Mouse (Mus musculus) heart, embryonic 12.5 days (tissue): ENCODE results near the gene Pgpep1l. TPM values are rescaled to one million over a fixed set of nuclear protein-coding genes. Genes with fewer than 3 reads are reported as not detected.
A peak's percentile ranks its signal among the peaks of the same experiment; 100 is the strongest.

Source experiments
- ATAC-seq: fragments of 200-750 bp; cut with Nextera tagmentation; 2 replicates; pipeline ENCODE4 v1.8.0; 2017; ENCODE audit warnings: moderate TSS enrichment, moderate library complexity; ENCODE audit not compliant: insufficient number of reproducible peaks, low FRiP score
- H3K27ac ChIP-seq: fragments of 300-500 bp; sonication (generic); 2 replicates; pipeline ENCODE4 v1.5.1; 2016; ENCODE audit warnings: mild to moderate bottlenecking, moderate library complexity; ENCODE audit not compliant: poor library complexity, severe bottlenecking
- H3K27me3 ChIP-seq: fragments of 300-500 bp; sonication (generic); replicated peaks from 2 replicates; pipeline ENCODE4 v1.6.1; 2016; ENCODE audit warnings: mild to moderate bottlenecking, moderate library complexity
- H3K36me3 ChIP-seq: fragments of 300-500 bp; sonication (generic); 2 replicates; pipeline ENCODE4 v1.6.1; 2016; ENCODE audit warnings: mild to moderate bottlenecking, moderate library complexity
- H3K4me1 ChIP-seq: fragments of 300-500 bp; sonication (generic); replicated peaks from 2 replicates; pipeline ENCODE4 v1.6.1; 2016; ENCODE audit warnings: mild to moderate bottlenecking
- H3K4me2 ChIP-seq: fragments of 300-500 bp; sonication (generic); 2 replicates; pipeline ENCODE4 v1.6.1; 2016; ENCODE audit warnings: mild to moderate bottlenecking, moderate library complexity
- H3K4me3 ChIP-seq: fragments of 300-500 bp; sonication (generic); 2 replicates; pipeline ENCODE4 v1.5.1; 2016; ENCODE audit warnings: mild to moderate bottlenecking
- H3K9ac ChIP-seq: fragments of 300-500 bp; sonication (generic); 2 replicates; pipeline ENCODE4 v1.6.1; 2016; ENCODE audit warnings: mild to moderate bottlenecking, moderate library complexity
- H3K9me3 ChIP-seq: fragments of 300-500 bp; sonication (generic); replicated peaks from 2 replicates; pipeline ENCODE4 v1.6.1; 2016; ENCODE audit warnings: mild to moderate bottlenecking, moderate library complexity
- WGBS: fragments of 180-500 bp; shearing (Covaris S2); methylation state at CpG from one replicate; pipeline ENCODE4 v1.1.7; 2016; 5-methylcytosine and 5-hydroxymethylcytosine counted together
- polyA plus RNA-seq: library from polyadenylated mRNA; unstranded; fragments of >200 nt; fragmentation: Nextera tagmentation; extraction: Ambion mirVana; gene quantifications from 2 replicates; pipeline ENCODE4 v1.2.1, GENCODE M21; 2016

Pgpep1l gene
- polyA plus RNA-seq, 1 experiment from 2014 or later = not detected

DNA sequence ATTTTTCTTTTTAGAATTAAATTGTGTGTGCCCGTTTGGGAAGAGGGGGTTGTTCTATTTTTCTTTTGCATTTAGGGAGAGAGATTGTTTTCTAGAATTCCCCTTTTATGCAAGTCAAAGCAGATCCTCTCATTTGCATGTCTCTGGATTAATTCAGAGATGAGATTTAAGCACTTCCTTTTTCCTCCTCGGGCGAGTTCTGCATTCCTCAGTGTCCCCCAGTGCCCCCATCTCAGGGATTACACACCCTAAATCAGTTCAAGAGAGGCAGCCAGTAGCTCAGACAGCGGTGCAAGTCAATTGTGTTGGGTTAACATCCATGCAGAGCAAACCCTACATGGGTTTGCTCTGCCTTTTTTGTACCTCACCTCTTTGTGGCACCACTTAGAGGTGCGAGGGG, 50.2 kb downstream of the Pgpep1l start:
- Histone ChIP-seq H3K4me1 (peaks cover 5% of the 10 kb centered on the region; the same call in 1 of the 2 replicates), H3K27ac (no peak overlapping the region), H3K9ac (no peak overlapping the region), H3K36me3 (peaks cover 84% of the 10 kb centered on the region), H3K4me2 (no peak overlapping the region), H3K27me3 (no peaks in the 10 kb centered on the region), H3K4me3 (no peak overlapping the region), H3K9me3 (no peaks in the 10 kb centered on the region)
- ATAC-seq = no peak
- WGBS = 82% methylated on average over 5 of the region's 5 CpGs

DNA sequence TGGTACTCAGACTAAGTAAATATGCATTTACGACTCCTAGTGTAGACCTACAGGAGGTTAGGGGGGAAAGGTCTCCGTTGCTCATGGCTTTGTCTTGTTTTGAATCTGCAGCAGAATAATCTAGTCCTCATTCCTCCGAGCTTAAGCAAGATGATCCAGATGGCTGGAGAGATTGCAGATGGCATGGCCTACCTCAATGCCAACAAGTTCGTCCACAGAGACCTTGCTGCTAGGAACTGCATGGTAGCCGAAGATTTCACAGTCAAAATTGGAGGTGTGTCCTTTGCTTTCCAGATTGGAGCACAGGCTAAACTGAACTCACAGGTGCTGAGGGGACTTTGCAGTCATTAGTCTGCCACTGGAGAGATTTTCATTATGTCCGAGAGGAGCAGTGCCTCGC, 52.1 kb downstream of the Pgpep1l start:
- no peak overlapping the region for H3K27ac ChIP-seq
- H3K4me2 ChIP-seq = no peak overlapping the region
- no peak for ATAC-seq
- no peaks in the 10 kb centered on the region for H3K9me3 ChIP-seq
- H3K9ac ChIP-seq = no peak overlapping the region
- peaks cover 84% of the 10 kb centered on the region for H3K36me3 ChIP-seq
- WGBS = 88% methylated on average over 7 of the region's 7 CpGs
- H3K4me1 ChIP-seq = peaks cover 5% of the 10 kb centered on the region; the same call in 1 of the 2 replicates
- H3K27me3 ChIP-seq = no peaks in the 10 kb centered on the region
- H3K4me3 ChIP-seq = no peak overlapping the region

- no peak overlapping the region for H3K4me2 ChIP-seq
- no peak overlapping the region for H3K27ac ChIP-seq
- 42% methylated on average over 4 of the region's 4 CpGs for WGBS
- H3K4me1 ChIP-seq = peaks cover 5% of the 10 kb centered on the region; the same call in 1 of the 2 replicates
- peaks cover 84% of the 10 kb centered on the region for H3K36me3 ChIP-seq
- no peak overlapping the region for H3K9ac ChIP-seq
- H3K9me3 ChIP-seq = no peaks in the 10 kb centered on the region
- H3K4me3 ChIP-seq = no peak overlapping the region
- no peak for ATAC-seq
- no peaks in the 10 kb centered on the region for H3K27me3 ChIP-seq
These were observed 53.6 kb downstream of the Pgpep1l start for GRCm38 (mm10) chr7:68210417-68210816.

DNA sequence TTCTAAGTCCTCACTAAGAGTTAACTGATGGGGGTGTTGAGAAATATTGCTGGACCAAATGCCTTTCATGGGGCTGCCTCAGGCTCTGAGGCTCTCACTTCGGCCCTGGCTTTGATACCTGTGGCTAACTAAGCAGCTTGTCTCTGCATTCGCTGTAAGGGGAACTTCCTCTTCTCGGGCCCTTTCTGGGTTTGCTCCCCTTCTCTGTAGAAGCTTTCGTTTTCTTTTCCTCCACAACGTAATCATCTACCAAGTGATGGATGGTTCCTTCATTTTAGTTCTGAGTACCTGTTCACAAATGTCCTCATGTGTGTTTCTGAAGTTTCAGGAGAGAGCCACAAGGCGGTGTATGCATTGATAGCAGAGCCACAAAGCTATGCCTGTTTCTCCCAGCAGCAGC, 55.0 kb downstream of the Pgpep1l start:
- Histone ChIP-seq H3K36me3 (peaks cover 80% of the 10 kb centered on the region), H3K9ac (no peak overlapping the region), H3K9me3 (no peaks in the 10 kb centered on the region), H3K4me1 (peaks cover 5% of the 10 kb centered on the region; the same call in 1 of the 2 replicates), H3K27me3 (no peaks in the 10 kb centered on the region), H3K4me3 (no peak overlapping the region), H3K27ac (no peak overlapping the region), H3K4me2 (no peak overlapping the region)
- 90% methylated on average over 6 of the region's 6 CpGs for WGBS
- ATAC-seq = no peak

DNA sequence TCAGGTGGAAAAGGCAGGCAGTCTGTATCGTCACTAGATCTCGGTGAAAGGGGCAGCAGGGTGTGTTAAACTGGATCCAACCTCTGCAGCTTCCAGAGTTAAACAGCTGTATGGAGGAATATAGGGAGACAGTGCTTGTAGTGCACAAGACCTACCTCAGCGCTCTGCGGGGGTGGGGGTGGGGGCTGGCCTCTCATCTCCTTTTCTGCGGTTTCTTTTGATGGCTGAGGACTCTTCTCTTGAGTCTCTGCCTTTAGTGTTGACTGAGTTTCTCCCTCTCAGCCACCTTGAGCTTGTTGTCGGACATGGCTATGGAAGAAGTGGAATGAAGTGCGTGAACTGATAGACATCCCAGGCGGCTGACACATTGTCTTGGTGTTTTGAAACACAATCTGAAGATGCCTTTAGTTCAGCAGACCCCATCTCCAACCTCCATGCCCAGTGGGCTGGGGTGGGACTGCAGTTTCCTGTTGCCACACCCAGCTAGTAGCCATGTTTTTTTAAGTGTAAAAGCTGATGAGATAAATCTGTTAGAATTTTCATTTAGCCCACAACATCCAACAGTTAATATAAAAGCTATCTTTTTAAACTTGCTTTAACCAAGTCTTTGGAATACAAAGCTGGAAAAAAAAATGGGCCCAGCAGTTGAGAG, 58.1 kb downstream of the Pgpep1l start:
- WGBS = 90% methylated on average over 8 of the region's 8 CpGs
- no peaks in the 10 kb centered on the region for H3K9me3 ChIP-seq
- no peak overlapping the region for H3K27ac ChIP-seq
- H3K4me3 ChIP-seq = no peak overlapping the region
- no peak overlapping the region for H3K4me2 ChIP-seq
- ATAC-seq = no peak
- peaks cover 14% of the 10 kb centered on the region for H3K4me1 ChIP-seq
- peaks cover 73% of the 10 kb centered on the region for H3K36me3 ChIP-seq
- no peaks in the 10 kb centered on the region for H3K27me3 ChIP-seq
- no peak overlapping the region for H3K9ac ChIP-seq

DNA sequence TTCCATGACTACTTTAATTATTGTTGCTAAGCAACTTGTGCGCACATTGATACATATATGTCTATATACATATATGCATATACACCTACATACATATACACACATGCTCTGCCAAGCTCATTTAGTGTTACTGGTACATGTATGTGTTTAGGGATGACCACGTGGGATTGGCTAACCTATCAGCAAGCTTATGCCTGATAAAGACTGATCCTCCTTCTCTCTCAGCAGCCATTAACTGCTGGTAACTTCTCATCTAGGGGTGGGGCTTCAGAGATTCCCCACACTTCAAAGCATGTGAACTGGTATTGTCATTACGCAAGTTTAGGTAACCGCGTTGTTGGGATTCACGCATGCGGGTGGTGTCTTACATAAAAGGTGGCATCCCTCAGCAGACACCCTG, 64.4 kb downstream of the Pgpep1l start:
- H3K9ac ChIP-seq = no peak overlapping the region
- H3K4me2 ChIP-seq = no peak overlapping the region
- H3K27me3 ChIP-seq = no peaks in the 10 kb centered on the region
- no peak overlapping the region for H3K4me3 ChIP-seq
- no peak for ATAC-seq
- 92% methylated on average over 7 of the region's 7 CpGs for whole genome bisulfite sequencing
- peaks cover 78% of the 10 kb centered on the region for H3K36me3 ChIP-seq
- H3K9me3 ChIP-seq = no peaks in the 10 kb centered on the region
- H3K27ac ChIP-seq = no peak overlapping the region
- peaks cover 9% of the 10 kb centered on the region for H3K4me1 ChIP-seq

DNA sequence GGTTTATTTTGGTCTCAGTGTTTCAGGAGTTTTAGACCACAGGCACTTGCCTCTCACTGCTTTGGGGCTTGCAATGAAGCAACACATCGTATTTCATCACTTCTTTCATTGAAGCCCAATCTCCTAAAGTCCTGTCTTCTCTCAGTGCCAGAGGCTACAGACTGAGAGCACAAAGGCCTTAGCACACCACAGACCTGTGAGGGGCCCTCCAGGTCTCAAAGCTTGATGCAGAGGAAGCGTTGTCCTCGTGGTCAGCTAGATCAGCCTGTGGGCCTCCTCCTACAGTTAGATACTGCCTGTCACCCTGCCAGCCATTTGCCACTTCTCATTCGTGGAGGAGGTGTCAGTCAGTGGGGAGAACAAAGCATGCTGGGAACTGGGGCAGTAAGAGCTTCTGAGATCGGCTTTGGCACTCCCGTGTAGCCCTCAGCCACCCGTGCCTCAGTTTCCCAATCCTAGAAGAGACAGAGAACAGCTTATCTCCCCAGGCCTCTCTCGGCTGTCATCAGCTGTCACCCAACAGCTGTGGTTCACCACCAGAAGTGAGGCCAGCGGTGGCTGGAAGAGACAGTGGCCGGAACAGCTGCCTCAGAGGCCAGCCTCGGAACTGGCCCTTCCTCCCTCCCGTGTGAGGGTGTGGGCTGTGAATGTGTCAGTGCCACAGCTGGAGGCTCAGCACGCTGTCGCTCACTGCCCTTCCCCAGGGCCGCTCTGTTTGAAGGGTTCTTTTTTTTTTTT, 69.9 kb downstream of the Pgpep1l start:
- WGBS = 40% methylated on average over 15 of the region's 15 CpGs
- Histone ChIP-seq H3K9me3 (no peaks in the 10 kb centered on the region), H3K4me2 (no peak overlapping the region), H3K9ac (no peak overlapping the region), H3K27ac (no peak overlapping the region), H3K4me3 (no peak overlapping the region), H3K4me1 (peaks cover 15% of the 10 kb centered on the region), H3K36me3 (peaks cover 96% of the 10 kb centered on the region), H3K27me3 (no peaks in the 10 kb centered on the region)
- peak; percentile 49; the same call in 1 of the 2 replicates for ATAC-seq

DNA sequence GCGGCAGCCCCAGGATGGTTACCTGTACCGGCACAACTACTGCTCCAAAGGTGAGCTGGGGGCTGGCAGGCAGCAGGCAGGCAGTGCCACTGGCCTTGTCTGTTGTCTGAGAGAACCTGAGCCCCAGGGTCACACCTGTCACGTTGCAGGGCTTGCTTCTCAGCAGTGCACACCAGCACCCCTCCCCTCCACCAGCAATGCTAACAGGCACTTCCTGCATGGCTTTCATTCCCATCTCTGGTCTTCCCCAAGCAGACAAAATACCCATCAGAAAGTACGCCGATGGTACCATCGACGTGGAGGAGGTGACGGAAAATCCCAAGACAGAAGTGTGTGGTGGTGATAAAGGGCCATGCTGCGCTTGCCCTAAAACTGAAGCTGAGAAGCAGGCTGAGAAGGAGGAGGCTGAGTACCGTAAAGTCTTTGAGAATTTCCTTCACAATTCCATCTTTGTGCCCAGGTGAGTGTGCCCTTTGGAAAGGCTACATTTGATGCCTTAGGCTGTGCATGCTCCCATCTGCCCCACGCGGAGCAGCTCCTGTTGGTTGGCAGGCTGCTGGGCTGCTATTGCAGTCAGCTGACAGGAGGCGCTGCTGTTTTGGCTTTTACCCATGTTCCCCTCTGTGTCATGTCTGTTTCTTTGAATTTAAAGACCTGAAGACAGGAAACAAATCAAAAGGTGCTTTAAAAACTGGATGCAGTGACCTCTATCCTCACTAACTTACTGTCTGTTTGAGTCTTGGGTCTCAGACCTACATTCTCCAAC, 74.2 kb downstream of the Pgpep1l start:
- Histone ChIP-seq H3K9me3 (no peaks in the 10 kb centered on the region), H3K27ac (no peak overlapping the region), H3K36me3 (peaks cover 87% of the 10 kb centered on the region), H3K4me1 (peaks cover 21% of the 10 kb centered on the region), H3K27me3 (no peaks in the 10 kb centered on the region), H3K4me2 (no peak overlapping the region), H3K9ac (no peak overlapping the region), H3K4me3 (no peak overlapping the region)
- no peak for ATAC-seq
- 75% methylated on average over 13 of the region's 13 CpGs for WGBS

DNA sequence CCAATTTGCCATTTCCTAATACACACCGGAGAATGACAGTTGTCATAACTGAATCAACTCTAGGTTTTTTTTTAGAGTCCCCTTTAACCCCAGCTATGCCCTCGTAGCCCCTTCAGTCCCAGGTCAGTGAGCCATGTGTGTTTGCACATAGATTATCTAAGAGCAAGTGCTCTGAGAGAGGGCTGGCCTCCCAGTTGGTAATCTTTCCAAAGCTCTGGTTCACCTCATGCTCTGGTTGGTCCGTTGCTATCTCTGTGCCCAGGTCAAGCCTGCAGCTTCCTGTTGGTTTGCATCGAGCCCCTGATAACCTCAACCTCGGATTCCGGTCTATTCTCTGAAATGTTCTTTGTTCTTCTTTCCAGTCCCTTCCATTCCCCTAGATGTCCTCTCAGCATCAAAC, 74.8 kb downstream of the Pgpep1l start:
- H3K9ac ChIP-seq = no peak overlapping the region
- H3K27ac ChIP-seq = no peak overlapping the region
- H3K4me3 ChIP-seq = no peak overlapping the region
- H3K4me1 ChIP-seq = peaks cover 18% of the 10 kb centered on the region
- no peaks in the 10 kb centered on the region for H3K9me3 ChIP-seq
- no peak for ATAC-seq
- H3K27me3 ChIP-seq = no peaks in the 10 kb centered on the region
- WGBS = 28% methylated on average over 6 of the region's 6 CpGs
- no peak overlapping the region for H3K4me2 ChIP-seq
- peaks cover 87% of the 10 kb centered on the region for H3K36me3 ChIP-seq
